Mouse (Mus musculus): ENCODE data around the gene Mef2d.

GRCm38 (mm10) chr3:88094126-88094525 is 48.0 kb upstream of the Mef2d start:
- TF ChIP-seq CTCF (IDR thresholded peaks at IDR 0.05; ENCODE audit: borderline replicate concordance, extremely low read depth, insufficient read depth, insufficient read length) (no peak), POLR2A (IDR thresholded peaks at IDR 0.05; ENCODE audit: borderline replicate concordance, extremely low read depth, insufficient read depth, insufficient read length, poor library complexity, severe bottlenecking) (no peak)
